Mouse (Mus musculus) heart, adult 2 months (tissue): Measurements from ENCODE around the gene Hes6. TPM values are rescaled to one million over a fixed set of nuclear protein-coding genes. Genes with fewer than 3 reads are reported as not detected.
A peak's percentile ranks its signal among the peaks of the same experiment; 100 is the strongest.

Experiments
- DNase-seq, 2 experiments: peaks; one replicate each; pipeline ENCODE4 v3.0.0; 2021
- H3K27ac ChIP-seq: fragments of 200-600 bp; 2 replicates; pipeline ENCODE4 v1.8.1; 2022
- H3K27me3 ChIP-seq: fragments of 200-500 bp; 2 replicates; pipeline ENCODE4 v1.6.1; 2012; ENCODE audit warnings: mild to moderate bottlenecking, low read length, inconsistent platforms, mixed read lengths; ENCODE audit not compliant: control insufficient read depth, insufficient read depth
- H3K36me3 ChIP-seq: fragments of 200-500 bp; 2 replicates; pipeline ENCODE4 v1.6.1; 2012; ENCODE audit warnings: low read length, inconsistent platforms; ENCODE audit not compliant: control insufficient read depth, insufficient read depth
- H3K4me1 ChIP-seq: fragments of 200-500 bp; 2 replicates; pipeline ENCODE4 v1.6.1; 2011; ENCODE audit warnings: low read length; ENCODE audit not compliant: control insufficient read depth, insufficient read depth
- H3K4me3 ChIP-seq: fragments of 200-600 bp; 2 replicates; pipeline ENCODE4 v1.8.1; 2022
- H3K79me2 ChIP-seq: fragments of 200-500 bp; replicated peaks from 2 replicates; pipeline ENCODE4 v1.6.1; 2012; ENCODE audit warnings: mild to moderate bottlenecking, inconsistent platforms, low read length, moderate library complexity, mixed read lengths; ENCODE audit not compliant: control insufficient read depth, insufficient read depth
- H3K9ac ChIP-seq: fragments of 200-500 bp; 2 replicates; pipeline ENCODE4 v1.6.1; 2012; ENCODE audit warnings: low read depth, mild to moderate bottlenecking, control low read depth, inconsistent platforms, low read length, mixed read lengths
- CTCF ChIP-seq: fragments of 200-600 bp; IDR thresholded peaks from 2 replicates; pipeline ENCODE4 v1.8.1; 2022; ENCODE audit warnings: antibody characterized with exemption, mild to moderate bottlenecking, moderate library complexity
- EP300 ChIP-seq: fragments of 200-500 bp; IDR thresholded peaks from 2 replicates; pipeline ENCODE4 v1.6.1; 2011; ENCODE audit warnings: low read depth, low read length, control low read depth; ENCODE audit not compliant: insufficient read depth
- POLR2A ChIP-seq: fragments of 200-500 bp; IDR thresholded peaks from 2 replicates; pipeline ENCODE4 v1.6.1; 2011; ENCODE audit warnings: mild to moderate bottlenecking, low read depth, low read length, control low read depth; ENCODE audit not compliant: insufficient read depth
- WGBS: fragments of 180-500 bp; shearing (Covaris S2); methylation state at CpG from one replicate; pipeline ENCODE4 v1.1.7; 2018; 5-methylcytosine and 5-hydroxymethylcytosine counted together
- intact Hi-C: fragments of 180-260 bp; cut with DNase I; formaldehyde crosslinking; loops from one replicate; pipeline ENCODE4 v1.15.1; 2025
- long read RNA-seq: library from polyadenylated mRNA; stranded (forward); transcript quantifications from one replicate; pipeline ENCODE4 v2.0.0, GENCODE M21; 2021
- polyA plus RNA-seq: library from polyadenylated mRNA; depleted of rRNA; stranded (reverse); fragments of >200 nt; gene quantifications from 2 replicates; pipeline ENCODE4 v1.2.3, GENCODE M21; 2012; rRNA removed
- total RNA-seq, 2 experiments: library from RNA; stranded (reverse); gene quantifications; 2 replicates each; pipeline ENCODE4 v1.2.3; 2021

Gene Hes6
- total RNA-seq = 10 to 100 TPM; 17.4 to 18.2 TPM
- 23.6 and 25.8 TPM in 2 replicates for polyA plus RNA-seq
- long read RNA-seq, transcript Hes6-201 (4 exons, 1,335 nt) = major isoform, 21 of 25 reads
- long read RNA-seq, partial matches to known transcripts = 0 of 25 reads
- long read RNA-seq, other reads (novel, unspliced or antisense) = 1 of 25 reads

DNA sequence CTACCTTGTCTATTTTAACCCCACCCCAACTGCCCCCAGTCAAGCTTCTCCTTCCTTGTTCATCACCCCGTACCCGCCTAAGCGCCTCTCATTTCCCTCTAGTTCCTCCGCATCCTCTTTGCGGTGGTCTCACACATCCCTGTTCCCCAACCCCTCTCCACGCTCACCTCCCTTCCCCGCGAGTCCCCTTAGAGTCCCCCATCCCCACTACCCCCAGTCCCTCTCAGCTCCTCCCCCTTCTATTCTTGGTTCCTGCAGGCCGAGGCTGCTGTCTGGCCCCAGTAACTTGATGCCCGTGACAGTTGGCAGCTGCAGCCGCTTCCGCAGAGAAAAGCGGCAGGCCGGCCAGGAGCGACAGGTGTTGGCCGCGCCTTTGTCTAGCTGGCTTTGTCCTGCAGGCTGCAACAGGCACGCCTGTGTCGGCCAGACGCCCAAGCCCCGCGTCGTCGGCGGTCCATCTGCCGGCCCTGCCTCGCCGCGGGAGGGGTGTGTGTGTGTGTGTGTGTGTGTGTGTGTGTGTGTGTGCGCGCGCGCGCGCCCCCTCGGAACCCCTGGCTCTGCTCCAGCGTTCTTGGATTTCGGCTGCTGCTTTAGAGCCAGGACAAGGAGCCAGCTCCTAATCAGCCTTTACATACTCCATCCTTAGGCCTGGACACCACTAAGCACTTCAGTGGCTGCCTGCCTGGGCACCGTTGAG lies at the start of gene Hes6:
Gene Hes6, minus strand, starts transcription at position 141 of the 697 bp plus-strand sequence.
- DNase-seq = peak; percentile 83 to 89
- H3K79me2 ChIP-seq = no peaks in the 10 kb centered on the region
- H3K27me3 ChIP-seq = no peaks in the 10 kb centered on the region
- H3K27ac ChIP-seq = peak within 1 kb of the TSS; percentile 89
- WGBS = under 1% methylated on average over 39 of the region's 39 CpGs
- intact Hi-C loops = loop anchor here (2.0 kb wide), 1 partner anchor 15 kb away; the partner anchor contains the start of gene Ilkap
- H3K4me1 ChIP-seq = peaks cover 5% of the 10 kb centered on the region
- H3K9ac ChIP-seq = peak within 1 kb of the TSS; percentile 86
- H3K4me3 ChIP-seq = peak within 1 kb of the TSS; percentile 78
- H3K36me3 ChIP-seq = no peaks in the 10 kb centered on the region
- TF ChIP-seq POLR2A = 0 out of 2 replicates have a peak, but pooled peaks have one; percentile 11
- no peak for TF ChIP-seq CTCF

DNA sequence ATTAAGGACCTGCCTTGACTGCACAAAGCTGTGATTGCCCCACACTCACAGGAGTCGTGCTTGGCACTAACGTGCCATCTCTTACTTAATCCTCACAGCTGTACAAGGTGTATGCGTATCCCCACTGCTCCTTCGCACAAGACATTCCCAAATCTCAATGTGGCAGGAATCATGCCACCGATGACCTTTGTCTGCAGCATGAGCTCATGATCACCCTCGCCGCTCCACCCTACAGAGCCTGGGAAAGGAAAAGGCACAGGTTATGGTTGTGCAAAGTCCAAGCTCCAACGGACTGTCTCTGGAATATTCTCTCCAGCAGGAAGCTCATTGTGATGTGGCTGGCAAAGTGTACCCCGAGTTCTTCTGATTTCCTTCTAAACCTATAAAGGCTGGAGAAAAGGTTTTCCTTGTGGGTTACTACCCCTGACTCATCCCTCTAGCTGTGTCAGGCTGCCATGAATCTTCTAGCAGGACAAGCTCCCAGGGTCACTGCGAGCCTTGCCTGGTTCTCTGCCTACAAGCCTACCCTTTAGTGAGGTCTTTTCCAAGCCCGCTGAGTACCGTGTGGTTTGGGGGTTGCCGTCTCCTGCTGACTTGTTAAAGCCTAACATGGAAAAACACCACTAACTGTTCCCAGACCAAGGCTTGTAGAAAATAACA lies 49.6 kb upstream of the Hes6 start:
- Histone ChIP-seq H3K9ac (no peak overlapping the region), H3K27ac (no peak overlapping the region), H3K36me3 (no peaks in the 10 kb centered on the region), H3K79me2 (no peaks in the 10 kb centered on the region), H3K4me3 (no peak overlapping the region), H3K4me1 (peaks cover 3% of the 10 kb centered on the region), H3K27me3 (no peaks in the 10 kb centered on the region)
- DNase-seq = no peak
- no peak for TF ChIP-seq EP300
- TF ChIP-seq CTCF = no peak
- no peak for TF ChIP-seq POLR2A
- intact Hi-C loops = no loop called here
- 85% methylated on average over 13 of the region's 13 CpGs for WGBS

DNA sequence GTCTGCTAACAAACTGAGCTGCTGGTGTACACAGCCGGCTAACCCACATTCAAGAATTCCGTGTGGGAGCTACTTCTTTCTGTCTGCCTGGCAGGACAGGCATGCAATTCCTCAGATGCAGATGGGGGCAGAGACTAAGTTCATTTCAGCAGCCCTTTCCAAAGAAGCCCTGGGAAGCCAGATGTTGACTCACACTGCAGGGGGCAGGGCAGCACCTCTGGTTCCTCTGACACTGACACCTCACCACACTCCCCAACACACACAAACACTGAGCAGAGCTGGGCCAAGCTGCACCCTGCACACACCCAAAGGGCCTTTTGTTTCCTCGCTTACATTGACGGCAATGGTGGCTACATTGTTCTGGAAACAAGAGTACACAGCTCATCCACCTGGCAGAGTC lies 46.7 kb upstream of the Hes6 start:
- no peaks in the 10 kb centered on the region for H3K79me2 ChIP-seq
- H3K36me3 ChIP-seq = no peaks in the 10 kb centered on the region; the same call in 1 of the 2 replicates
- no peak overlapping the region for H3K27ac ChIP-seq
- H3K4me3 ChIP-seq = no peak overlapping the region
- TF ChIP-seq EP300 (no peak), CTCF (no peak), POLR2A (no peak)
- DNase-seq = peak in 1 of 2 experiments; percentile 14
- intact Hi-C loops = loop anchor here (1.0 kb wide), 1 partner anchor 24 kb away; no protein-coding TSS in a partner anchor
- WGBS = 58% methylated on average over 4 of the region's 4 CpGs
- no peaks in the 10 kb centered on the region for H3K27me3 ChIP-seq
- H3K4me1 ChIP-seq = peaks cover 18% of the 10 kb centered on the region
- H3K9ac ChIP-seq = no peak overlapping the region

DNA sequence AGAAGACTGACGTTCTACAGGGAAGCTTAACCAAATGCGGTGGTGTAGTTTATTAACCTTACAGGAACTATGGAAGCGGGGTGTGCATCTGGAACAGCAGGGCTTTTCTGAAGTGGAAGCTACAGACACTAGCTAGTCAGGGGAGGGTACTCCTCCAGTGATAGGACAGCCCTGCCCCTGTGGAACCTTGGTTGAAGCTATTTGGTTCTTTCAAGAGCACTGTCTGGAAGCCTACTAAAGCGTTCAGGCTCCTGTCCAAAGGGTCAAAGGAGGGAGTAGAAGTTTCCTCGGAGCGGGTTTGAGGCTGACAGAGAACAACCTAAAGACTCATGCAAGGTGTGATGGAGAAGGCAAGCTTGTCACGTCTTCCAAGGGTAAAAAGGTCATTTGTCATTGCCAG lies 46.2 kb upstream of the Hes6 start:
- Histone ChIP-seq H3K27me3 (no peaks in the 10 kb centered on the region), H3K9ac (no peak overlapping the region), H3K27ac (peak overlapping the region; percentile 86), H3K4me3 (no peak overlapping the region), H3K79me2 (0 out of 2 replicates have a peak, but pooled peaks cover under 1% of the 10 kb centered on the region), H3K4me1 (peaks cover 18% of the 10 kb centered on the region), H3K36me3 (no peaks in the 10 kb centered on the region; the same call in 1 of the 2 replicates)
- no peak for DNase-seq
- WGBS = 42% methylated on average over 7 of the region's 7 CpGs
- intact Hi-C loops = loop anchor here (1.0 kb wide), 1 partner anchor 24 kb away; no protein-coding TSS in a partner anchor
- TF ChIP-seq EP300 (no peak), POLR2A (no peak), CTCF (no peak)

DNA sequence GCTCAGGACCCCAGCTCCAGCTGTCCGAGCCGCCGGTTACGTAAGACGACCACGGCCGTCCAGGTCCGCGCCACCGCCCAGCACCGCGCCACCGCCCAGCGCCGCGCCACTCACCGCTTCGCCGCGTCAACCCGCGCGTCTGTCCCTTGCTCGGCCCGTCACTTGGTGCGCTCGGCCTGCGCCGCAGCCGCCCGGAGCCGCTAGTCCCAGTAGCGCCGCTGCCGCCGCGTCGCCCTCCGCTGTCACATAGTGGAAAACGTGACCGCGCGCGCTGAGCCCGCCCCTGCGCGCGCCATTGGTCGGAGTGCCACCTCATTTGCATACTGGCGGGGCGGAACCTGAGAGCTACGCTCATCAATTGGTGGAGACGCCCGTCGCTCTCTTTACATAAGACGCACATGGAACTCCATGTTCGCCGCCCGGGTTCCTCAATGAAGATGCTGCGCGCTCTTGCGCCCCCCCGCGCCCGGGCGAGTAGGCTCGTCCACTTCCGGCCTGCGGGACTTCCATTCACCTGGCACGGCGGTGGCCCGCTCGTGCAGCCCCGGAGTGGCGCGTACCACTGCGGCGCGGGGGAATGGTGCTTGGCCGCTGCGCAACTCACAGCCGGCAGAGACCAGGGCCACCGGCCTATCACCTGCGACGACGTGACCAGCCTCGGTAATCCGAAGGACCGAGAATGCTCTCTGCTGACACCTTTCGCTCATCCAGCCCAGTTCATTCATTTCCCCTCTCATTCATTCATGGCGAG lies 45.4 kb upstream of the Hes6 start, which contains the start of gene Per2:
Gene Per2, minus strand, starts transcription at position 266 of the 751 bp plus-strand sequence.
- H3K79me2 ChIP-seq = 0 out of 2 replicates have a peak, but pooled peaks cover 2% of the 10 kb centered on the region
- WGBS = under 1% methylated on average over 91 of the region's 91 CpGs
- DNase-seq = peak; percentile 98 to 99
- intact Hi-C loops = loop anchor here (1.0 to 2.0 kb wide), 3 partner anchors 22 to 31 kb away; no protein-coding TSS in a partner anchor
- no peaks in the 10 kb centered on the region; the same call in 1 of the 2 replicates for H3K36me3 ChIP-seq
- H3K27me3 ChIP-seq = no peaks in the 10 kb centered on the region
- H3K27ac ChIP-seq = peak within 1 kb of the TSS; percentile 86
- H3K9ac ChIP-seq = peak within 1 kb of the TSS; percentile 98
- H3K4me3 ChIP-seq = peak within 1 kb of the TSS; percentile 81
- H3K4me1 ChIP-seq = peaks cover 22% of the 10 kb centered on the region
- peak; percentile 68; the same call in 1 of the 2 replicates for TF ChIP-seq EP300
- TF ChIP-seq CTCF = peak; percentile 74
- peak; percentile 65; the same call in 1 of the 2 replicates for TF ChIP-seq POLR2A
